Mouse (Mus musculus) 3134 (cell line): ENCODE results near the gene Fam171b.
A peak's percentile ranks its signal among the peaks of the same experiment; 100 is the strongest.

Source experiments
- DNase-seq: peaks from one replicate; pipeline ENCODE4 v3.0.0-alpha.2; 2011; ENCODE audit warnings: low spot score; ENCODE audit not compliant: insufficient read length; ENCODE audit errors: extremely low read depth

Fam171b gene

GRCm38 (mm10) chr2:83883850-83884420 lies 71.5 kb downstream of the Fam171b start:
- no peak for DNase-seq

GRCm38 (mm10) chr2:83893701-83894100 lies 81.3 kb downstream of the Fam171b start:
- no peak for DNase-seq

GRCm38 (mm10) chr2:83901896-83902540 lies 89.6 kb downstream of the Fam171b start:
- DNase-seq: peak; percentile 38

- no peak for DNase-seq
These were observed 117.1 kb downstream of the Fam171b start for GRCm38 (mm10) chr2:83929478-83930088.
